Comparison of ENCODE assay signal across 8 mouse cellular contexts in genomic region chr14:56812520-56813036, GRCm38 (mm10). TPM values are rescaled to one million over a fixed set of nuclear protein-coding genes. Genes with fewer than 3 reads are reported as not detected.
DNase-seq lines count a peak whose midpoint lies in the region; ATAC-seq lines count a peak whose summit lies in the region.

No protein-coding gene starts in this region.

- 0 out of 2 replicates have a peak, but pooled peaks cover 5% of the 10 kb centered on the region for H3K36me3 ChIP-seq in hindbrain, embryonic 12.5 days

- peak overlapping the region; percentile 97 for H3K27ac ChIP-seq in hindbrain, embryonic 12.5 days

- peak; percentile 67 for ATAC-seq in hindbrain, embryonic 12.5 days (ENCODE audit: low FRiP score)

- 2% methylated on average over 32 of the region's 35 CpGs for WGBS in hindbrain, embryonic 12.5 days

- H3K9ac ChIP-seq in hindbrain, embryonic 12.5 days = peak overlapping the region; percentile 79

- H3K4me1 ChIP-seq in hindbrain, embryonic 12.5 days = peaks cover 19% of the 10 kb centered on the region

- no peaks in the 10 kb centered on the region for H3K9me3 ChIP-seq in hindbrain, embryonic 12.5 days (replicated peaks)

- peak overlapping the region; percentile 60 for H3K4me3 ChIP-seq in hindbrain, embryonic 12.5 days

- DNase-seq in Muller cell, postnatal 12 days (ENCODE audit: inconsistent ontology term) = peak; percentile 85
- peak; percentile 88 for DNase-seq in cerebellum, adult 9-11 months
- peak; percentile 81 to 86 for DNase-seq in frontal cortex, adult 2 months (ENCODE audit: extremely low spot score in 1 of 2, low spot score in 1 of 2)
- peak; percentile 78 to 83 for DNase-seq in layer of hippocampus, postnatal 14 days (ENCODE audit: low spot score in 2 of 2)
- peak; percentile 82 for DNase-seq in lung, postnatal 14 days
- peak; percentile 89 for DNase-seq in retina, embryonic 14.5 days (ENCODE audit: low spot score)
- DNase-seq in thymus, postnatal 4 days = peak; percentile 82

- H3K4me2 ChIP-seq in hindbrain, embryonic 12.5 days (replicated peaks) = peak overlapping the region; percentile 60

- H3K27me3 ChIP-seq in hindbrain, embryonic 12.5 days = no peaks in the 10 kb centered on the region

RNA-seq across cellular contexts. Expression of gene Zmym5, which starts 1.1 kb away (rescaled TPM):
- 26.9 and 30.9 TPM in 2 replicates for polyA plus RNA-seq in frontal cortex, adult 2 months (2012; rRNA removed)
- polyA plus RNA-seq in hindbrain, embryonic 12.5 days (2016; fragmentation: Nextera tagmentation; extraction: Ambion mirVana) = 35.5 and 35.8 TPM in 2 replicates
- total RNA-seq in layer of hippocampus, postnatal 14 days (2021) = 10 to 100 TPM; 28.8 to 30.1 TPM

RNA-seq across cellular contexts. Expression of gene Pspc1, which starts 34.5 kb away (rescaled TPM):
- polyA plus RNA-seq in frontal cortex, adult 2 months (2012; rRNA removed) = 34.2 and 39.0 TPM in 2 replicates
- polyA plus RNA-seq in hindbrain, embryonic 12.5 days (2016; fragmentation: Nextera tagmentation; extraction: Ambion mirVana) = 46.2 and 53.9 TPM in 2 replicates
- 10 to 100 TPM; 58.7 to 60.2 TPM for total RNA-seq in layer of hippocampus, postnatal 14 days (2021)

Comparison
In these comparisons a context has a peak if more than half of its experiments do, and no peak if none do; other contexts are left out.
1. Peak in every context shown above with its lines: DNase-seq, ATAC-seq, H3K4me3 ChIP-seq and H3K27ac ChIP-seq.